Mouse (Mus musculus) G1E (cell line): ENCODE data around the gene Bora. TPM values are rescaled to one million over a fixed set of nuclear protein-coding genes. Genes with fewer than 3 reads are reported as not detected.

Source experiments
- ATAC-seq: 2 replicates; pipeline ENCODE4 v1.8.0; 2016; ENCODE audit warnings: mild to moderate bottlenecking; ENCODE audit not compliant: insufficient number of reproducible peaks, poor library complexity, low FRiP score, severe bottlenecking; ENCODE audit errors: extremely low read depth
- DNase-seq: peaks from one replicate; pipeline ENCODE4 v3.0.0; 2012; ENCODE audit warnings: low spot score
- H3K27me3 ChIP-seq: 2 replicates; pipeline ENCODE4 v1.6.1; 2012; ENCODE audit warnings: mild to moderate bottlenecking, low read length, inconsistent platforms; ENCODE audit not compliant: insufficient read depth
- H3K36me3 ChIP-seq: replicated peaks from 2 replicates; pipeline ENCODE3; 2012; ENCODE audit warnings: mild to moderate bottlenecking, inconsistent platforms
- H3K4me1 ChIP-seq: 2 replicates; pipeline ENCODE4 v1.6.1; 2012; ENCODE audit warnings: low read depth, low read length, inconsistent platforms, mixed read lengths; ENCODE audit not compliant: insufficient read depth
- H3K4me3 ChIP-seq: 2 replicates; pipeline ENCODE4 v1.5.1; 2012; ENCODE audit warnings: low read depth, mild to moderate bottlenecking, inconsistent platforms, low read length, moderate library complexity, mixed read lengths
- H3K9me3 ChIP-seq: replicated peaks from 2 replicates; pipeline ENCODE4 v1.6.1; 2012; ENCODE audit warnings: inconsistent platforms
- CTCF ChIP-seq: IDR thresholded peaks from 2 replicates; pipeline ENCODE4 v1.5.1; 2012; ENCODE audit warnings: low read depth, low read length, inconsistent platforms, mixed read lengths
- GATA1 ChIP-seq: IDR thresholded peaks from 2 replicates; pipeline ENCODE4 v1.6.1; 2012; ENCODE audit warnings: borderline replicate concordance, low read length, inconsistent platforms, mixed read lengths
- GATA2 ChIP-seq: IDR thresholded peaks from 2 replicates; pipeline ENCODE4 v1.6.1; 2012; ENCODE audit warnings: low read depth, low read length, inconsistent platforms, borderline replicate concordance
- POLR2AphosphoS5 ChIP-seq: IDR thresholded peaks from 2 replicates; pipeline ENCODE4 v1.6.1; 2012; ENCODE audit warnings: low read depth, low read length, inconsistent platforms; ENCODE audit not compliant: insufficient replicate concordance
- TAL1 ChIP-seq: conservative IDR thresholded peaks from 2 replicates; pipeline ENCODE4 v1.6.1; 2012; ENCODE audit warnings: low read depth, low read length, inconsistent platforms, mixed read lengths
- polyA plus RNA-seq: library from polyadenylated mRNA; stranded (reverse); fragments of >175 nt; gene quantifications from 2 replicates; pipeline ENCODE4 v1.2.3, GENCODE M21; 2012
- total RNA-seq, 2 experiments: library from RNA; stranded (forward) in 1 of 2; stranded (reverse) in 1 of 2; fragments of 200-1000 nt in 1 of 2; fragments of >200 nt in 1 of 2; fragmentation: Nextera tagmentation in 1 of 2; gene quantifications; 2 replicates each; pipeline ENCODE4 v1.2.3; 2014 to 2017

The Bora gene
- total and polyA plus RNA-seq, 3 experiments, result 27.0 to 189 (median 97.6) TPM

DNA sequence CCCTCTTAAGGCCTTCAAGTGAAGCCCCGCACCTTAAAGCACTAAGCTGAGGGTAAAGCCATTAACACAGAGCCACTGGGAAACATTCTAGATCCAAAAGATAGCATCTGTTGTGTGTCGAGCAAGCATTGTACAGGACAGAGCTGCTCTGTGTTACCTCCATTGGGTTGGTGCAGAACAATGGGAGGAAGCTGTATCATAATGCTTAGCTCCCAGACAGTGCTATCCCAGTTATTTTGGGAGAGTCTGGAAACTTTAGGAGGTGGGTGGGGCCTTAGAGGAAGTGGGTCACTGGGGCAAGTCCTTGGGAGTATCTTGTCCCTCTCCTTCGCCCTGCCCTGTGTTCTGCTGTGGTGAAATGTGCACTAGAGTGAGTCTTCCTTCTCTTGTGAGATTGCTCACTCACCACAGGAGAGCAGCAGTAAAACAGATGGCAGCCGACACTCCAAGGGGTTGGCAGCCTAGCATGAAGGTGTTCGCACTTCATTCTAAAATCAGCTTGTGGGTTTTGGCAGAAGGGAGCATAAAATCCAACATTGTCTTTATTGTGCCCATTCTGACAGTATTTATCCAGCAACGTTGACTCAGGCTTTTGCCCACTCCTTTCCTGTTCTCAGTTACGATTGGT, 13.1 kb downstream of the Bora start:
- Histone ChIP-seq H3K36me3 (peaks cover 83% of the 10 kb centered on the region), H3K4me3 (no peak overlapping the region), H3K4me1 (peaks cover 20% of the 10 kb centered on the region), H3K9me3 (no peaks in the 10 kb centered on the region), H3K27me3 (no peaks in the 10 kb centered on the region)
- TF ChIP-seq POLR2AphosphoS5 (no peak), TAL1 (no peak), GATA1 (no peak), GATA2 (no peak), CTCF (no peak)
- no peak for ATAC-seq
- no peak for DNase-seq

GRCm38 (mm10) chr14:99060616-99061015, 14.6 kb downstream of the Bora start:
- Histone ChIP-seq H3K27me3 (no peaks in the 10 kb centered on the region), H3K4me1 (peaks cover 17% of the 10 kb centered on the region), H3K4me3 (no peak overlapping the region), H3K9me3 (no peaks in the 10 kb centered on the region), H3K36me3 (peaks cover 76% of the 10 kb centered on the region)
- DNase-seq (no peak), ATAC-seq (no peak)
- no peak for TF ChIP-seq POLR2AphosphoS5
- no peak for TF ChIP-seq GATA1
- TF ChIP-seq TAL1, result no peak
- TF ChIP-seq GATA2, result no peak
- no peak for TF ChIP-seq CTCF

DNA sequence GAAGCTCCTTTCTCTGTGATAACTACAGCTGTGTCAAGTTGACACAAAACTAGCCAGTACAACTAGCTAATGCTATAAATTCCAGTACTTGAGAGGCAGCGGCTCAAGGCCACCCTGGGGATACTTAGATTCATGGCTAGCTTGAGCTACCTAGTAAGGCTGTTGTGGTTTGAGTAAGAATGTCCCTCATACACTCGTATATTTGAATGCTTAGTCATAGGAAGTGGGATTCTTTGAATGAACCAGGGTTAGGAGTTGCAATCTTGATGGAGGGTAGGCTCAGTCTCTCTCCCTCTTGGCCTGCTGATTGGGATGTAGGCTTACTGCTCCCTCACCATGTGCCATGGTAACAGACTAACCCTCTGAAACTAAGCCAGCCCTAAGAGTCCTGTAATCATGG, 17.1 kb downstream of the Bora start:
- Histone ChIP-seq H3K27me3 (no peaks in the 10 kb centered on the region), H3K4me3 (no peak overlapping the region), H3K36me3 (peaks cover 75% of the 10 kb centered on the region), H3K4me1 (peaks cover 10% of the 10 kb centered on the region), H3K9me3 (no peaks in the 10 kb centered on the region)
- TF ChIP-seq GATA2 (no peak), GATA1 (no peak), POLR2AphosphoS5 (no peak), TAL1 (no peak), CTCF (no peak)
- ATAC-seq, result no peak
- DNase-seq, result no peak

DNA sequence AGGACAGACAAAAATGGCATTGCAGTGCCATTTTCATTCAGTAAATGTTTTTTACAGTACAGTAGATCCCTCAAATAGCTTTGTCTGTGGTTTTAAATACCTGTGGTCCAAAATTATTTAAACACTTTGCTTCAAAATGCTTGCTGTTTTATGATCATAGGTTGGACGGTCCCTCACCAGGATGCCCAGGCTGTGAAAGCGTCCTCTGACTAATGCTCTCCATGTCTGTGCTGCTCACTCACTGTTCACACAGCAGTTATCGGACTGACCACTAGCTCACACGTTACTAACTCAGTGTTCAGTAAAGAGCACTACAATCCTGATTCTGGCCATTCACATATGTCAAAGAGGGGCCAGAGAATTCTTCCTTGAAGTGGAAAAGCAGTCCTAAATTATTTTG, 25.1 kb downstream of the Bora start:
- H3K4me3 ChIP-seq, result no peak overlapping the region
- DNase-seq (no peak), ATAC-seq (no peak)
- TF ChIP-seq TAL1 (no peak), GATA2 (no peak), CTCF (no peak), GATA1 (no peak), POLR2AphosphoS5 (no peak)
- no peaks in the 10 kb centered on the region for H3K27me3 ChIP-seq
- no peaks in the 10 kb centered on the region for H3K9me3 ChIP-seq
- peaks cover 94% of the 10 kb centered on the region for H3K36me3 ChIP-seq
- peaks cover 7% of the 10 kb centered on the region for H3K4me1 ChIP-seq

DNA sequence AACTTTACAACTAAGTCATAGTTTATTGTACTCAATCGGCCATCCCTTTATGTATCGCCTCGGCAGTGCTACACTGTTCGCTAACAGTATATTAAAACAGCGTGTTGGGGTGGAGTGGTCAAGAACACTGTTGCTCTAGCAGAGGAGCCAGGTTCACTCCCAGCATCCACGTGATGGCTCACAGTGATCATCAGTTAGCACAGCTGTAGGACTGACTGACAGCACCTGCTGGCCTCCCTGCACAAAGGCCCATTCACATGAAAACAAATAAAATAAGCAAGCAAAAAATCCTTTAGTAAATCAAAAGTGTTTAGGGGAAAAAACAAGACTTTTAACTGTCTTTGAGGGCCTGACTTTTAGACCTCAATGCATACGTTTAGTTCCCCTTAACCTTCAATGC, 42.9 kb downstream of the Bora start:
- Histone ChIP-seq H3K9me3 (no peaks in the 10 kb centered on the region), H3K27me3 (no peaks in the 10 kb centered on the region), H3K4me1 (peaks cover 10% of the 10 kb centered on the region), H3K4me3 (no peak overlapping the region), H3K36me3 (peaks cover 89% of the 10 kb centered on the region)
- no peak for ATAC-seq
- TF ChIP-seq TAL1 (no peak), GATA1 (no peak), POLR2AphosphoS5 (no peak), GATA2 (no peak), CTCF (no peak)
- DNase-seq, result no peak

- H3K27me3 ChIP-seq, result no peaks in the 10 kb centered on the region
- peak; percentile 96 for DNase-seq
- H3K4me1 ChIP-seq, result peaks cover 50% of the 10 kb centered on the region
- peak within 1 kb of the TSS; percentile 96 for H3K4me3 ChIP-seq
- H3K36me3 ChIP-seq, result peaks cover 72% of the 10 kb centered on the region
- peak; percentile 98 for ATAC-seq
- H3K9me3 ChIP-seq, result no peaks in the 10 kb centered on the region
- TF ChIP-seq CTCF, result no peak
- no peak for TF ChIP-seq POLR2AphosphoS5
- no peak for TF ChIP-seq GATA2
- no peak for TF ChIP-seq GATA1
- no peak for TF ChIP-seq TAL1
Measured at GRCm38 (mm10) chr14:99099267-99099966, 53.4 kb downstream of the Bora start, which contains the start of the genes Pibf1 and Dis3. Gene Pibf1, plus strand, starts transcription at chr14:99099424. Gene Dis3, minus strand, starts transcription at chr14:99099770.
